Mouse (Mus musculus) forebrain, embryonic 13.5 days (tissue): ENCODE results near the gene Hcst. TPM values are rescaled to one million over a fixed set of nuclear protein-coding genes. Genes with fewer than 3 reads are reported as not detected.
A peak's percentile ranks its signal among the peaks of the same experiment; 100 is the strongest.

Experiments used
- ATAC-seq: fragments of 200-750 bp; cut with Nextera tagmentation; 2 replicates; pipeline ENCODE4 v1.8.0; 2017
- H3K27ac ChIP-seq: fragments of 300-500 bp; sonication (generic); 2 replicates; pipeline ENCODE4 v1.5.1; 2015; ENCODE audit warnings: inconsistent platforms, mild to moderate bottlenecking, moderate library complexity
- H3K27me3 ChIP-seq: fragments of 300-500 bp; sonication (generic); 2 replicates; pipeline ENCODE4 v1.6.1; 2015; ENCODE audit warnings: mild to moderate bottlenecking, inconsistent platforms
- H3K36me3 ChIP-seq: fragments of 300-500 bp; sonication (generic); 2 replicates; pipeline ENCODE4 v1.6.1; 2015; ENCODE audit warnings: mild to moderate bottlenecking, inconsistent platforms; ENCODE audit not compliant: poor library complexity, severe bottlenecking
- H3K4me1 ChIP-seq: fragments of 300-500 bp; sonication (generic); 2 replicates; pipeline ENCODE4 v1.6.1; 2015; ENCODE audit warnings: inconsistent platforms
- H3K4me2 ChIP-seq: fragments of 300-500 bp; sonication (generic); 2 replicates; pipeline ENCODE4 v1.6.1; 2015; ENCODE audit warnings: inconsistent platforms, mild to moderate bottlenecking, moderate library complexity
- H3K4me3 ChIP-seq: fragments of 300-500 bp; sonication (generic); 2 replicates; pipeline ENCODE4 v1.5.1; 2015; ENCODE audit warnings: mild to moderate bottlenecking, inconsistent platforms
- H3K9ac ChIP-seq: fragments of 300-500 bp; sonication (generic); 2 replicates; pipeline ENCODE4 v1.6.1; 2015; ENCODE audit warnings: mild to moderate bottlenecking, inconsistent platforms
- H3K9me3 ChIP-seq: fragments of 300-500 bp; sonication (generic); replicated peaks from 2 replicates; pipeline ENCODE4 v1.6.1; 2016; ENCODE audit warnings: inconsistent platforms
- WGBS: fragments of 180-500 bp; shearing (Covaris S2); methylation state at CpG from one replicate; pipeline ENCODE4 v1.1.7; 2015; 5-methylcytosine and 5-hydroxymethylcytosine counted together
- polyA plus RNA-seq: library from polyadenylated mRNA; unstranded; fragments of >200 nt; fragmentation: Nextera tagmentation; extraction: Ambion mirVana; gene quantifications from 2 replicates; pipeline ENCODE4 v1.2.1, GENCODE M21; 2015

Gene Hcst
- 0.88 TPM in 1 of 2 replicates, not detected in the other for polyA plus RNA-seq

GRCm38 (mm10) chr7:30419561-30420499 lies at the start of gene Hcst:
Gene Hcst, minus strand, starts transcription at chr7:30419854.
- H3K4me2 ChIP-seq = no peak within 1 kb of the TSS
- no peak within 1 kb of the TSS for H3K9ac ChIP-seq
- H3K4me1 ChIP-seq = peaks cover 21% of the 10 kb centered on the region
- H3K4me3 ChIP-seq = no peak within 1 kb of the TSS
- ATAC-seq = no peak
- no peaks in the 10 kb centered on the region for H3K27me3 ChIP-seq
- no peak within 1 kb of the TSS for H3K27ac ChIP-seq
- H3K9me3 ChIP-seq = peaks cover 7% of the 10 kb centered on the region; the same call in 1 of the 2 replicates
- WGBS = 76% methylated on average over 10 of the region's 10 CpGs
- H3K36me3 ChIP-seq = no peaks in the 10 kb centered on the region

GRCm38 (mm10) chr7:30464816-30465300 lies 45.2 kb upstream of the Hcst start:
- Histone ChIP-seq H3K9ac (no peak overlapping the region), H3K36me3 (no peaks in the 10 kb centered on the region), H3K9me3 (no peaks in the 10 kb centered on the region), H3K27ac (no peak overlapping the region), H3K27me3 (peaks cover 87% of the 10 kb centered on the region), H3K4me1 (no peaks in the 10 kb centered on the region), H3K4me3 (no peak overlapping the region), H3K4me2 (no peak overlapping the region)
- 6% methylated on average over 6 of the region's 6 CpGs for WGBS
- no peak for ATAC-seq

GRCm38 (mm10) chr7:30463996-30464395 lies 44.3 kb upstream of the Hcst start:
- WGBS = 8% methylated on average over 4 of the region's 4 CpGs
- Histone ChIP-seq H3K27me3 (peaks cover 96% of the 10 kb centered on the region), H3K4me2 (no peak overlapping the region), H3K27ac (no peak overlapping the region), H3K36me3 (no peaks in the 10 kb centered on the region), H3K9ac (no peak overlapping the region), H3K4me3 (no peak overlapping the region), H3K9me3 (no peaks in the 10 kb centered on the region), H3K4me1 (no peaks in the 10 kb centered on the region)
- no peak for ATAC-seq

GRCm38 (mm10) chr7:30463568-30463967 lies 43.9 kb upstream of the Hcst start:
- H3K9ac ChIP-seq = no peak overlapping the region
- H3K4me1 ChIP-seq = peaks cover 2% of the 10 kb centered on the region
- no peak for ATAC-seq
- H3K4me3 ChIP-seq = no peak overlapping the region
- 26% methylated on average over 7 of the region's 7 CpGs for WGBS
- H3K27ac ChIP-seq = no peak overlapping the region
- no peak overlapping the region for H3K4me2 ChIP-seq
- no peaks in the 10 kb centered on the region for H3K9me3 ChIP-seq
- H3K27me3 ChIP-seq = peaks cover 99% of the 10 kb centered on the region
- H3K36me3 ChIP-seq = no peaks in the 10 kb centered on the region

GRCm38 (mm10) chr7:30459484-30459883 lies 39.8 kb upstream of the Hcst start:
- H3K9ac ChIP-seq = no peak overlapping the region
- H3K27ac ChIP-seq = no peak overlapping the region
- H3K9me3 ChIP-seq = no peaks in the 10 kb centered on the region
- H3K36me3 ChIP-seq = no peaks in the 10 kb centered on the region
- H3K4me2 ChIP-seq = no peak overlapping the region
- H3K4me1 ChIP-seq = peaks cover 27% of the 10 kb centered on the region
- no peak overlapping the region for H3K4me3 ChIP-seq
- no peak for ATAC-seq
- H3K27me3 ChIP-seq = peaks cover 99% of the 10 kb centered on the region
- WGBS = 26% methylated on average over 6 of the region's 6 CpGs

- Histone ChIP-seq H3K9ac (peak within 1 kb of the TSS; percentile 48), H3K4me3 (peak within 1 kb of the TSS; percentile 27), H3K36me3 (no peaks in the 10 kb centered on the region), H3K9me3 (no peaks in the 10 kb centered on the region), H3K4me2 (peak within 1 kb of the TSS; percentile 54), H3K4me1 (peaks cover 35% of the 10 kb centered on the region), H3K27ac (no peak within 1 kb of the TSS), H3K27me3 (peaks cover 100% of the 10 kb centered on the region)
- ATAC-seq = peak; percentile 84
- 2% methylated on average over 16 of the region's 16 CpGs for WGBS
Measured at GRCm38 (mm10) chr7:30457629-30458330, 38.1 kb upstream of the Hcst start, which contains the start of the genes Kirrel2 and Nphs1. Gene Kirrel2, minus strand, starts transcription at chr7:30457690. Gene Nphs1, plus strand, starts transcription at chr7:30458315.

- no peaks in the 10 kb centered on the region for H3K9me3 ChIP-seq
- peak overlapping the region; percentile 27 for H3K4me3 ChIP-seq
- peak overlapping the region; percentile 54 for H3K4me2 ChIP-seq
- H3K27me3 ChIP-seq = peaks cover 99% of the 10 kb centered on the region
- WGBS = under 1% methylated on average over 31 of the region's 31 CpGs
- H3K36me3 ChIP-seq = no peaks in the 10 kb centered on the region
- peak; percentile 41 for ATAC-seq
- H3K9ac ChIP-seq = peak overlapping the region; percentile 48
- no peak overlapping the region for H3K27ac ChIP-seq
- peaks cover 35% of the 10 kb centered on the region for H3K4me1 ChIP-seq
Measured at GRCm38 (mm10) chr7:30456911-30457628, 37.4 kb upstream of the Hcst start.

- H3K4me2 ChIP-seq = peak overlapping the region; percentile 54
- ATAC-seq = no peak
- under 1% methylated on average over 9 of the region's 9 CpGs for WGBS
- peaks cover 35% of the 10 kb centered on the region for H3K4me1 ChIP-seq
- H3K9ac ChIP-seq = peak overlapping the region; percentile 48
- H3K27me3 ChIP-seq = peaks cover 95% of the 10 kb centered on the region
- H3K27ac ChIP-seq = no peak overlapping the region
- H3K9me3 ChIP-seq = no peaks in the 10 kb centered on the region
- H3K36me3 ChIP-seq = no peaks in the 10 kb centered on the region
- peak overlapping the region; percentile 27 for H3K4me3 ChIP-seq
Measured at GRCm38 (mm10) chr7:30456487-30456886, 36.8 kb upstream of the Hcst start.

- Histone ChIP-seq H3K9me3 (no peaks in the 10 kb centered on the region), H3K27ac (no peak overlapping the region), H3K9ac (no peak overlapping the region), H3K4me3 (no peak overlapping the region), H3K27me3 (peaks cover 85% of the 10 kb centered on the region), H3K4me1 (peaks cover 35% of the 10 kb centered on the region), H3K36me3 (no peaks in the 10 kb centered on the region), H3K4me2 (no peak overlapping the region)
- ATAC-seq = no peak
- 9% methylated on average over 6 of the region's 6 CpGs for WGBS
Measured at GRCm38 (mm10) chr7:30454259-30454658, 34.6 kb upstream of the Hcst start.

- Histone ChIP-seq H3K4me1 (peaks cover 35% of the 10 kb centered on the region), H3K9me3 (no peaks in the 10 kb centered on the region), H3K4me3 (no peak overlapping the region), H3K4me2 (peak overlapping the region; percentile 10; the same call in 1 of the 2 replicates), H3K27ac (no peak overlapping the region), H3K36me3 (no peaks in the 10 kb centered on the region), H3K27me3 (peaks cover 80% of the 10 kb centered on the region), H3K9ac (no peak overlapping the region)
- 3% methylated on average over 25 of the region's 25 CpGs for WGBS
- no peak for ATAC-seq
Measured at GRCm38 (mm10) chr7:30453766-30454165, 34.1 kb upstream of the Hcst start.

GRCm38 (mm10) chr7:30453327-30453726 lies 33.7 kb upstream of the Hcst start:
- no peak overlapping the region for H3K9ac ChIP-seq
- H3K4me3 ChIP-seq = no peak overlapping the region
- peak overlapping the region; percentile 10; the same call in 1 of the 2 replicates for H3K4me2 ChIP-seq
- 9% methylated on average over 25 of the region's 25 CpGs for WGBS
- no peak overlapping the region for H3K27ac ChIP-seq
- peaks cover 31% of the 10 kb centered on the region for H3K4me1 ChIP-seq
- no peaks in the 10 kb centered on the region for H3K9me3 ChIP-seq
- H3K36me3 ChIP-seq = no peaks in the 10 kb centered on the region
- H3K27me3 ChIP-seq = peaks cover 76% of the 10 kb centered on the region
- no peak for ATAC-seq
